Mouse (Mus musculus) urinary bladder, adult 2 months (tissue): ENCODE measurements around the gene Osbp2. TPM values are rescaled to one million over a fixed set of nuclear protein-coding genes. Genes with fewer than 3 reads are reported as not detected.

ENCODE experiments used
- DNase-seq: peaks from one replicate; pipeline ENCODE4 v3.0.0; 2022; ENCODE audit warnings: low spot score
- polyA plus RNA-seq: library from polyadenylated mRNA; depleted of rRNA; stranded (reverse); fragments of >200 nt; gene quantifications from 2 replicates; pipeline ENCODE4 v1.2.3, GENCODE M21; 2012

Gene Osbp2
- polyA plus RNA-seq, 1 experiment = 0.98 TPM

DNA sequence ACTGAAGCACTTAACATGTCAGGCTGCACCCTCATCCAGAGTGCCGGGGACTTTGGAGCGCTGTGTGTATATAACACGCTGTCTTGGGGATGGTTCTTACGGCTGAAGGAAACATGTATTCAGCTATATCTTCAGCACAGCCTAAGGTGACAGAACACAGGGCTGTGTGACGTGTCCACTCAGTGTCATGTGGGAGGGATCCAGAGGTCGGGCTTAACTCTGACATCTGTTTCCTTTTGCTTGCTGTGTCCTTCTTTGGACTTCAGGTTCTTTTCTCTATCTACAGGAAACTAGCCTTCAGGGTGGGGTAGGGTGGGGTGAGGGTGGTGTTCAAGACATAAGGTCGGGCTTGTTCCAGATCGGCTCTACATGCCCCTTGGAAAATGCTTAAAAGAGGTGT is 156.6 kb downstream of the Osbp2 start:
- no peak for DNase-seq

DNA sequence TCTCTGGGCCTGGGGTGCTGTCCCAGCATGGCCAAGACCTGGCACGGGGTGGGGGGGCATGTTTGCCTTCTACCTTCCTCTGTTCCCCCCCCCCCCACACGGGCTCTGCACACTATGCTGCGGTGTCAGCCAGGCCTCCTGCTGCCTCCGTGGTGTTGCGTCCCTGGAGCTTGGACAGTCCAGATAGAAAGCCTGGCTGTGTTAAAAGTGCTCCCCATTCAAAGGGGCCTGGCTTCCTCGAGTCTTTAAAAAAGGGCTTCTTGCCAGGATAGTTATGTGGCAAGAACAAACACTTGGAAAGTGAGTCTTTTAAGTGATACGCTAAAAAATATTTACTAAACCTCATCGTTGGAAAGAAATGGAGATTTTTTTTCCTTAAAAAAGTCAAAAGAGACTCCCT is 159.3 kb downstream of the Osbp2 start:
- DNase-seq = no peak

DNA sequence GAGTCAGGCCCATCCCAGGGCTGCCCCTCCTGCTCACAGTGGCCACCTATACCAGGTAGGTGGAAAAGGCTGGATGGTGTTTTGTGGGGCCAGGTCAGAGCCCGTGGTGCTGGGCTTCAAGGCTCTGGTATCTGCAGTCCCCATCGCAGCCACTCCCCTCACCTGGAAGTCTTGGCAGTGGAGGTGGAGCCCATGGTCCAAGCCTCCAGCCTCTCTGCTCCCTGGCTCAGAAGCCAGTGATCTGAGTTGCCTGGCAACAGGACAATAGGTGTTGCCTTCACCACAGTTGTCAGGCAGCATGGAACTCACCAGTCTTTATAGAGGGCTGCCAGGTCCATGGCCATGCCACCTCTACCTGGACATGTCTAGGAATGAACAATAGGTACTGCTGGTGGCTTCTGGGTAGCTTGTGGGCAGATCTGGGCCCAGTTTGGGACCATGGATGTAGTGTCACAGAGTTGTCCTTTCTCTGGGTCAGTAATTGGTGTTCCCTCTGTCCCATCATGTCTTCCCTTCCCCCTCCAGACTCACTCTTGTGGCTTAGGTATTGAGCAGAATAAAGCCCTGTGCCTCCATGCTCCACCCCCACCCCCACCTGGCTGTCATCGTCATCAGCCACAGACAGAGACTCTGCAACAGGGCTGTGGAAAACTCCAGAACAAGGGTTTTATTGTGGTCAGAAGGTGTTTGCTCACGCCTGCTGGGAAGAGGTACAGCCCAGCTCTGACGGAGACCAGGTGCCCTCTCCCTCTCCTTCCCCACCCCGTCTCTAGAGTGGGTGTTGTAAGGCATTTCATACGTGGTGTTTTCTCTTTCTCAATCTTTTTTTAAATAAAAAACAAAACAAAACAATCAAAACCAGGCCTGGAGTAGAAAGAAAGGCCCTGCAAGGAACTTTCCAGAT is 160.4 kb downstream of the Osbp2 start:
- no peak for DNase-seq

DNA sequence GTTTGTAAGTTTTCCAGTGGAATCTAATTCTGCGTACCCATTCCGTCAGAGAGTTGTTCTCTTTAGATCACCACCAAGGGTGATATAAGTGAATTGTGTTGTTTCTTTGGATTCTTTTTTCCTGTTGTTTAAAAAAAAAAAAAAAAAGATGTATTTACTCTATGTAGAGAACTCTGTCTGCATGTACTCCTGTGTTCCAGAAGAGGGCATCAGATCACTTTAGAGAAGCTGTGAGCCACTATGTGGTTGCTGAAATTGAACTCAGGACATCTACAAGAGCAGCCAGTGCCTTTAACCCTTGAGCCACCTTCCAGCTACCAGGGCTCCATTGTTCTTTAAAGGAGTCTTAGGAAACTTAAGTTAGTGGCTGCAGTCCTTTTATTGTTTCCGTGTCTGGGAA is 166.3 kb downstream of the Osbp2 start:
- no peak for DNase-seq

DNA sequence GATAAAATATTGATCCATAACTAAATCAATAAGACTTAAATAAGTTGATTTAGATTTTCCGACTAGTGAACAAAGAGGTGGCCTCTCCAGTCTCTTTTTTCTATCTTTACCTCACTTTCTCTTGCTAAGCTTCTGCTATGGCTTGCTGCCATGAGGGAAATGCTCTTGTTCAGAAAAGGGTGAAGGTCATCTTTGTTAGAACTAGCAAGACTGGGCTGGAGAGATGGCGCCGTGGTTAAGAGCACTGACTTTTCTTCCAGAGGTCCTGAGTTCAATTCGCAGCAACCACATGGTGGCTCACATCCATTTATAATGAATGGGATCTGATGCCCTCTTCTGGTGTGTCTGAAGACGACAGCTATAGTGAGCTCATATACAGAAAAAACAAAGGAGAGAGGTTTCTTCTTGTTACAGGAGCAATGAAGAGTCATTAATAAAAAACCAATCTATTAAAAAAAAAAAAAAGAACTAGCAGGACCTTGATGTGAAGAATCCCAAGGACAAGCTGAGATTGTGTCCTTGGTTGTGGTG is 167.6 kb downstream of the Osbp2 start:
- no peak for DNase-seq

DNA sequence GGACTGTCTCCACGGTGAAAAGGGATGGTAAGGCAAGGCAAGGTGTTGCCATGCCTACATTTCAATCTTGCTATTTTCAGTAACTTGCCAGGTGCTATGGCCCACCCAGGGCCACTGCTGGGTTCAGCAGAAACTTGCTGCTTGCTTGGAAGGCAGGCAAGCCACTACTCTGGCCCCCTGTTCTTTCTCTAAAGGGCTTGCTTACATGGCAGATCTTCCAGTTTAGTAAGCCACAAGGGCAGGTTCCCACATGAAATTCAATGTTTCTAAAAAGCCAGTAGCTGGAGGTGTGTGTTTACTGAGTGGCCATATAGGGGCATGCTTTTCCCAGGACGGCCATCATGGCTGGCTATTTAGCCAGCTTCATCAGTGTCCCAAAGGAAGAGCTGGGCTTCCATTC is 172.0 kb downstream of the Osbp2 start:
- DNase-seq = no peak

DNA sequence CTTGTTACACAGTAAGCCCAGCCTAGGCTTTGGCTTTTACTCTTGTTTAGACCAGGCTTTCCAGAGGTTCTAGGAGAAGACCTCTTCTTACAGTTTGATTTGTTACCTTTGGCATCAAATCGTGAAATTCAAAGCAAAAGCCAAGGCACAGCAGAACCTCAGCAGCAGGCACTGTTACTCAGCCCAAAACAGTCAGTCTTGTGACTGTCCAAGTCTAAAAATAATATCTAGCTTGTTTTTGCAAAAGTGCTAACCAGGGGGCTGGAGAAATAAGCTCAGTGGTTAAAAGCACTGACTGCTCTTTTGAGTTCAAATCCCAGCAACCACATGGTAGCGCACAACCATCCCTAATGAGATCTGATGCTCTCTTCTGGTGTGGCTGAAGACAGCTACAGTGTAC is 176.8 kb downstream of the Osbp2 start:
- no peak for DNase-seq

DNA sequence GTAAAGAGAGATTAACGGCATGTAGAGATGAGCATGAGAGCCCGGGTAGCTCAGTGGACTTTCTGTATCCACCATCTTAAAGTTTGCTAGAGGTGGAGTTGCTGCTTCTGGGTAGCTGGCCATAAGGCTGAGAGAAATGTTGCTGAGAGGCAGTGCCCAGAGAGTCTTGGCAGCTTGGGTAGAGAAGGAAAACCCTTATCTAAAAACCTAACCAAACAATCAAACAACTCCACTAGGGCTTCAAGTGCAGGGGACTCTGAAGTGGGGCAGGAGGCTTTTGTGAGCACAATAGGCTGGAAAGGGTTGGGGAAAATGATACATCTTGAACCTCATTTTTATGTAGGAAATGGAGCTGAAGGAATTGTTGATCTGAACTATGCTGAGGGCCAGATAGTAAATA is 177.4 kb downstream of the Osbp2 start:
- DNase-seq = no peak

DNA sequence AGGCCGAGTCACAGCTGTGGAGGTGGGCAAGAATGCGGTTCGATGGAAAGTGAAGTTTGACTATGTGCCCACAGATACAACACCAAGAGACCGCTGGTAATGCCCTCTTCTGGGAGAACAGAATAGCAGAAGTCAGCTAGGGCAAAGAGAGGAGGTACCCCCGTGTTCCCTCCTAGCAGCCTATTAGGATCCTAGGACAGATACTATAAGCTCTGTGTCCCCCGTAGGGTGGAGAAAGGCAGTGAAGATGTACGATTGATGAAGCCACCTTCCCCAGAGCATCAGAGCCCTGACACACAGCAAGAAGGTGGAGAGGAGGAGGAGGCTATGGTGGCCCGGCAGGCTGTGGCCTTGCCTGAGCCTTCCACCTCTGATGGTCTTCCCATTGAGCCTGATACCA is 178.3 kb downstream of the Osbp2 start:
- no peak for DNase-seq

DNA sequence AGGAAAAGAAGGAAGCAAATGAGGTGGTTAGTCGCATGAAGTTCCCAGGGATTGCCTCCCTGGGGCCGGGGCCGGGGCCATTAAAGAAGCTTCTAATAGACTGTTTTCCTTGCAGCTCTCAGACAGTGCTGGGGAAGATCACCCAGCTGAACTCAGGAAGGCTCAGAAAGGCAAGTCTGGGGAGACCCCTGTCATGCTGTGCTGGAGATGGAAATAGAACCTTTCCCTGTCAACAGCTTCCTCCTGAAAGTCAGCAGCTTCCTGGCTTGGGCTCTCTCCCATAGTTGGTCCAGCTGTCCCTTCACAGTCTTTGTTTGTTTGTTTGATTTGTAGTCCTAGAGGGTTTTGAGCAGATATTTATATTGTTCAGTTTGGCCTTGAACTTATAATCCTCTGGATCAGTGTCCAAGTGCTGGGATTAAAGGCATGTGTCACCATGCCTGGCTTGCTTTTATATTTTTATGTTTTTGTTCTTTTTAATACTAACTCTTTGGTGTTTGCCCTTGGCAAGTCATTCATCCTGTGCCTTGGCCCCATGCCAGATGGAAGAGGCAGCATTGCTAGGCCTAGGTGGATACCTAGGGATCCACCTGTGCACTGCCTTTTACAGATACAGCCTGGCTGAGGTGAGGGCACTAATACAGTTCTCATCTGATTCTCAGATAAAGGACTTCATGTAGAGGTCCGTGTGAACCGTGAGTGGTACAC is 178.8 kb downstream of the Osbp2 start:
- no peak for DNase-seq

DNA sequence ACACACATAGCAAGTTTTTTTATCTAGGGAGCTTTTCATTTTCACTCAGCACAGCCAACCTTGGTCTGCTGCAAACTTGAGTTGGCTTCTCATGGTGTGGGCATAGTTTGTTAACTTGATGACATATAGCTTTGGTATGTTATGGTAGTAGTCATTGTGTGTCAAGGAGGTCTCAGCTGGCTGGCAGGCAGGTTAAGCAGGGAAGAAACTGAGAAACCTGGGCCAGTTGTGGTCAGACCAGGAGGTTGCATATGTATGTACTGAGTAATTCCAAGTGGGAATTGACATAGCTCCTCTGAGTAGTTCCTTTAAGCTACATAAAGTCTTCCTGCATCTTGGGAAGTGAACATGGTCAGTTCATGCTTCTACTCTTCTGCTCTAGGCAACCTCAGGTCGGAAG is 179.5 kb downstream of the Osbp2 start:
- DNase-seq = no peak

DNA sequence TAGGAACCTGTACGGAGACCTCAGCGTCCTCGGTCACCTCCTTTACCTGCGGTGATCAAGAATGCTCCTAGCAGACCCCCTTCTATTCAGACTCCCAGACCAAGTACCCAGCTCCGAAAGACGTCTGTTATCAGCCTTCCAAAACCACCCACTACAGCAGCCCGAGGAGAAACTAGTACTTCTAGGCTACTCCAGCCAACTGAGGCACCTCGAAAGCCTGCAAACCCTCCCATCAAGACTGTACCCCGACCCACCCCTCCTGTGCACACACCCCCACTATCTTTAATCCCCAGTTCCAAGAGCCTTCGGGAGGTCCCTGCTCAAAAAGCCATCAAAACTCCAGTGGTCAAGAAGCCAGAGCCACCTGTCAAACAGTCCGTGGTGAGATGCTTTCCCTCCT is 180.0 kb downstream of the Osbp2 start:
- DNase-seq = no peak

DNA sequence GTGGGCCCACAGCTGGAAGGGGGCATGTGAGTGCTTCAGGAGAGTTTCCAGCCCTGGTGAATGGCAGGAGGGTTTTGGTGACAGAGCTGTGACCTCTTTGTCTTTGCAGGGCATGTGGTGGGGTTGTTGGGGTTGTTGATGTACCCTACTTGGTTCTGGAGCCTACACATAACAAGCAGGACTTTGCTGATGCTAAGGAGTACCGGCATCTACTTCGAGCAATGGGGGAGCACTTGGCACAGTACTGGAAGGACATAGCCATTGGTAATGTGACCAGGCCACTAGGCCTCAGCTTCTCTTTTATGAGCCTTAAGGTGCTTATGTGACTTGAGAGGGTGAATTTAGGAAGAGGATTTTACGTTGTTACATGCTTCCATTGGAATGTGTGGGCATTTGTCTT is 183.9 kb downstream of the Osbp2 start:
- no peak for DNase-seq

DNA sequence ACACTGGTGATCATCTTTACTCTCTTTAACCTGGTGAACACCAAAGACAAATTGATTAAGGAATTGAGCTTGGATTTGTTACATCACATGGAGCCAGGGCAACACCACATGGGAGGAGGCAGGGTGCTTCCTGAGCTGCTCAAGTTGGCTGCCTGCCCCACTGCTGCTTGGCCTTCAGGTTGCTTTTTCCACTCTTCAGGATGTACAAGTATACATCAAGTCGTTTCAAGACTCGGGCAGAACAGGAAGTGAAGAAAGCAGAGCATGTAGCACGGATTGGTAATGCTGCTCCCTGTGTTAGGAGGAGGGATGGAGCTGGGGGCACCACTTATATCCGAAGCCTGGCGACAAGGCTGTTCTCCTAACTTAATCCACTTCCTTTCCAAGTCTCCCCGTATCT is 186.5 kb downstream of the Osbp2 start:
- no peak for DNase-seq

DNA sequence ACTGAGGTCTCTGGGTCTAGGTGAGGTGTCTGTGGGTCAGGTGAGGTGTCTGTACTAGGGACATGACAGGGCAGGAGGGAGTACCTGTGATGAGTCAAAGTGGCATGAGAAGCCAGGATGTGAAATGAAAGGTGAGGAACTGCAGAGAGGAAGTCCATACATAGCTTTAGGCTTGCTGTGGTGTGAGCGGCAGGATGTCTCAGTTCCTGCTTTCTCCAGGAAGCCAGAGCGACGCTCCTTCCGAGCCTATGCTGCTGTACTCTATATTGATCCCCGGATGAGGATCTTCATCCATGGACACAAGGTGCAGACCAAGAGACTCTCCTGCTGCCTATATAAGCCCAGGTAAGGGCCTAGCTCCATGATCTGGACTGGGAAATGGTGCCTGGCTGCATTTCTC is 187.3 kb downstream of the Osbp2 start:
- no peak for DNase-seq

DNA sequence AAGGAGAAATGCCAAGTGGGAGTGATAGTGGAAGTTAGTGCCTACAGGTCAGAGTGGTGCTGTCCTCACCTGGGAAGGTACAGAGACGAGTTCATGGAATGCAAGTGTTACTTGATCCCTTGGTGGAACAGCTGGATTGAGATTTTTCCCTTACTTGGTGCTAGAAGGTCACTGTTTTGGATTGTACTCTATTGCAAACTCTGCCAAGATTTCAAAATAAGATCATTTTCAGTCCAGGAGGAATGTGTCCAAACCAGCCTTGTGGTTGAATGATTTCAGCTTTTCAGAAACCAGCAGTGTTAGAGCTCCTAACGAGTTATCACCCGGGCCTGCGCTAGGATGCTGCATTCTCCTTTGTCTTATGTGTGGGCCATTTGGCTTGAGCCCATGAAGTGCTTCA is 189.2 kb downstream of the Osbp2 start:
- DNase-seq = no peak

DNA sequence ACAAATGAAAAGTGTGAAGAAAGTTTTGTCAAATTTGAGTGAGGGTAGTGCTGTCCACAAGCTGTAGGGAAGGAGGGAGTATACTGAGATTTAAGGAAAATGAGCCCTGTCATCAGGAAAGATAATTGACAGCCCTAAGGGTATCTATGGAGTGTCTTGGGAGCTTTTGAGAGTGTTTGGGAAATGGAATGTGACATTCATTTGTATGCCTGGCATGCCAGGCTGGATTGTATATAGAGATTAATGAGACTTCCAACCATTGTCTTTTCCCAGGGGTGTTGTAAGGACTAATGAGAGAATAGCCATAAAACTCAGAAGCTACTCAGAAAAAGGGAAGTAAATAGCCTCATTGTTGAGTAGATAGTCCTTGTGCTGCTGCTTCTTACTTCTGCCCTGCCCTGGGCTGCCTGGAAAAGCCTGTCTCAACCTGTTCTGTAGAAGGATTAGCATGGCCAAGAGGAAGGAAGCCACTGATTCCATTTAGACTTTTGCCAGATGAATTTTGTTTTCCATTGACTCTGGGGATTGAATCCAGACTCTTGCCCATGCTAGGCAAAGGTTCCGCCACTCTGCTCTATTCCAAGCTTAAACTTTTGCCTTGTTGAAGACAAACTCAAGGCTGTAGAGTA is 192.6 kb downstream of the Osbp2 start:
- DNase-seq = no peak

DNA sequence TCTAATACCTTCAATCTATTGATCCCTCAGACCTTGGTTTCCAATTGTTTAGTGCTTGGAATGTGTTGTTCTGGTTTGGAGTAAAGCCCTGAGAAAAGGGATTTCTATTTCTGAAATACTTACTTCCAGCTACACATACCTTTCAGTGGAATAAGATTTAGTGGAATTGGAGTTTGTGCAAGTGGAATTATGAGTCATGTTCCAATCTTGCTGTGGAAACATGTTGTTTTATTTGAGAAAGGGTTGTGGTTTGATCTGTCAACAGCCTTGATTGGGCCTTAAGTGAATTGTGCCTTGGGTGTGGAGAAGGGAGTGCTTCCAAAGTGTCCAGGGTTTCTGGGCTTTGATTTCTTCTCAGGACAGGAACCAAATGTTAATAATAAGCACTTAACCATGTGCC is 193.9 kb downstream of the Osbp2 start:
- no peak for DNase-seq

DNA sequence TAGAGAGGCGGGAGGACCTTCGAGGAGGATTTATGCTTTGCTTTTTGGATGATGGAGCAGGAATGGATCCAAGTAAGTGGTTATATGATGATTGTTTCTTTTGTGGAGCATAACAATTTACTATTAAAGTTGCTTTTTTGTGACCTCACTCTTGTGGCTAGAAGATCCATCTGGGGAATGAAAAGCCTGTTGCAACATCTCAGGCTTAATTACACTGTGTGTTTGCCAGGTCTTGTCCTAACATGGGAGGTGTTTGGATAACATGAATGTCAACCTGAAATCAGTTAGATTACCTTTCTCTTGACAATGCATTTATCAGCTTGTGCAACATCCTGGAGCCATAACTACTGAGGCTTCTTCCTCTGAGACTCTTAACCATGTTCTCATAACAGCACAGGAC is 194.9 kb downstream of the Osbp2 start:
- DNase-seq = no peak

DNA sequence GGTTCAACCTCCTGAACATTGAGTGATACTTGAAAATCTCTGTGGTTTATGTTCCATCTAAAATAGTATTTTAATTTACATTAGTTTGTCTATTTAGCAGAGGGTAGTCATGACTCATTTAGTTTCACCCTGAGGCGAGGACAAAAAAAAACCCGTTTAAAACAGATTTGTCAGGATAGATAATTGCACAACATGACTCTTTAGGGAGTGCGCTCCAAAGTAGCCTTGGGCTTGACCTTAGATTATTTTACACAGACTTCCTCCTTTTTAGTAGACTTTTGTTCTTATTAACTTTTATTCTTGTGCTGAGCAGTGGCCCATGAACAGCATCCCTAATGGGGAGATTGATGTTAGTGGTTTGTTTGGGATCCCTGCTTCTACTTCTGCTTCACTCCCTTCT is 196.2 kb downstream of the Osbp2 start:
- DNase-seq = no peak

DNA sequence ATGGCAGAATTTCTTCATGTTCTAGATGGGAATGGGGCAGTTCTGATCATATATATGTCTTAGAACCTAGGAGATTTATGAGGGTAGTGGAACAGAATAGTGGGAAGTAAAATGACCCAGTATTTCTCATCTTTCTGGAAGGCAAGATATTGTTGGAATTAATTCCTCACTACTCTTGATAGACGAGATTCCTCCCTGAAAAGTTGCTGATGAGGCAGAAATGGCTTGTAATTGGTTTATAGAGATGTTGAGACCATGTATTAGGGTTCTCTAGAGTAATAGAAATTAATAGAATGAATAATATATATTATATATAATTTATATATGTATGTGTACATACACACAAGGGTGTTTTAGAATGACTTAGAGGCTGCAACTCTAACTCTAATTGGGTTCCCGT is 201.7 kb downstream of the Osbp2 start:
- no peak for DNase-seq
